Mouse (Mus musculus): Measurements from ENCODE around the gene Usmg5.

DNA sequence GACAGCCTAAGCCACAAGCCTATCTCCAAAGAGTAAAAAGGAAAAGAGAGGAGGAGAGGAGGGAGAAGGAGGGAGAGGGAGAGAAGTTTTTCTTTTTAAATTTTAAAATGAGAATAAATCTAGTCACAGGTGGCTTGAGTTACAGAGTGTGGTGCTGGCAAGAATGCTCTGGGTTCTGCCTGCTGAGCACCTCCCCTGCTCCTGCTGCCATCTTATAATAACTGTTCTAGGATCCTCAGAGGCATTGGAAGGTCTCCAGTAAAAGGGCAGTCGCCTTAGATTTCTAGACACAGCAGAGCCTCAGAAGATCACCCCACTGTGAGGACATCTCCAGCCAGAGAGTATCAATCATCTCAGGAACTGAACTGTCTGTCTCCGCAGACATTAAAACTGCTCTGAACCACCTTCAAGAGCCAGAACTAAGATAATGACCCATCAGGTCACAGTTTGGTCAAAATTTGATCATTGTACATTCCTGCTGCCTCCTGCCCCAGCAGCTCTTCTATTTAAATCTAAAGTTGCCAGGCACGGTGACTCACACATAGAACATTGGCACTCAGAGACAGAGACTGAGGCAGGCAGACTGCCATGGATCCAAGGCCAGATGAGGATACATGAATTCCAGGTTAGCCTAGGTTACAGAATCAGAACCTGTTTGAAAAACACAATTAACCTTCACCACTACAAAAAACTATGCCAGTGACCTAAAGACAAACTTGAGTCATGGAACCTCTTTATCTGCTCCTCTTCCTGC, 49.5 kb downstream of the Usmg5 start:
- no peak for TF ChIP-seq CTCF (IDR thresholded peaks at IDR 0.05; ENCODE audit: borderline replicate concordance, extremely low read depth, insufficient read depth, insufficient read length)
- no peak for TF ChIP-seq POLR2A (IDR thresholded peaks at IDR 0.05; ENCODE audit: borderline replicate concordance, extremely low read depth, insufficient read depth, insufficient read length, poor library complexity, severe bottlenecking)

Measured in brain, embryonic 14.5 days (tissue).